Mouse (Mus musculus) mouse embryonic stem cell (cell line): ENCODE results near the gene Fam208b.

Experiments
- in situ Hi-C, 2 experiments: fragments of 300-500 bp; cut with MboI; formaldehyde crosslinking; loops; 1 replicate in 1 of 2; 3 replicates in 1 of 2; pipeline ENCODE4 v1.14.3; 2019 to 2020; ENCODE audit warnings: low sequenced_read_pairs in 2 of 2, low pct_unique_long_range_greater_than_20kb in 1 of 2, mixed read lengths in 1 of 2; ENCODE audit not compliant: unreplicated experiment in 1 of 2

The Fam208b gene

DNA sequence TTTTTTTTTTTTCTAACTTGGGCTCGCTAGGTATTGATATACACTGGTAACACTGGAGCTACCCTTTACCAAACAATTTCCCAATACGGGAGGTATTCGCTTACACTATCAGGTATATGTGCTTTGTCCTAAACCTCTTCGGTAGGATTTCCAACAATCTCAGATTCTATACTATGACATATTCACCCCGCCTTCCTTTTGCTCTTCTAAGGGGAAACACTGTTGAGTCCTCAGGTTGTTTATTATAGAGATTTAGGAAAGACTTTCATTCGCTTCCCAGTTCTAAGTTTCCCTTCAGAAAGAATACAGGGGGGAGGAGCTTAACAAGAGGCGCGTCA is 1.2 kb downstream of the Fam208b start:
- in situ Hi-C loops = no loop called here

DNA sequence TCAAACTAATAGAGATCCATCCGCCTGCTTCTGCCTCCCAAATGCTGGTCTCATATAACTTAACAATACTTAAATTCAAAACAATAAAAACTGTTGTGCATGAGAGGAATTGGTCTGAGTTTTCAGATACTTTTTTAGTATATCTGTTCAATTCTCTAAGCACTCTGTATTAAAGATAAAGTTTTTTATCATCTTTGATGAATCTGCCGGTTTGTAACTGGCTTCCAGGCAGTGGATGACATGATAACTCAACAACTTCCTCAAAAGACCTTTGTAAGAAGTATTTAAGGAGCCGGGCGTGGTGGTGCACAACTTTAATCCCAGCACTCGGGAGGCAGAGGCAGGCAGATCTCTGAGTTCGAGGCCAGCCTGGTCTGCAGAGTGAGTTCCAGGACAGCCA is 14.7 kb downstream of the Fam208b start:
- in situ Hi-C loops = no loop called here

GRCm38 (mm10) chr13:3594311-3594710 is 16.6 kb downstream of the Fam208b start:
- in situ Hi-C loops = no loop called here

DNA sequence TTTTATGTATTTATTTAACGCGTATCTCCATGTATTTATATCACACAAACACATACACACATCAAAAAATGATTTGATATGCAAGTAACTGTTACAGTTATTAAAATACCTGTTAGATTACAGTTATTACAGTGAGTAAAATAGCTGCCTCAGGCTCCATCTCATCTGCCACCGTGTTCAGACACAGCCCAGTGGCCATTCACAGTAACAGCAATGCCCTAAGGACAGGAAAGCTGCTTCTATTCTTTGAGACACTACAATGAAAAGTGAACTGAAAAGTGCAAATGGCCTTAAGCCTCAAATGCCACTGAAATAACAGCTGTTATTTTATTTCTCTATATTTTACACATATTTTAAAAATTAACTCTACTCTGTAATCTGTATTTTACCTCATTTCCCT is 20.1 kb downstream of the Fam208b start:
- in situ Hi-C loops = no loop called here

- in situ Hi-C loops = no loop called here
These were observed 47.0 kb downstream of the Fam208b start for GRCm38 (mm10) chr13:3563953-3564352.

DNA sequence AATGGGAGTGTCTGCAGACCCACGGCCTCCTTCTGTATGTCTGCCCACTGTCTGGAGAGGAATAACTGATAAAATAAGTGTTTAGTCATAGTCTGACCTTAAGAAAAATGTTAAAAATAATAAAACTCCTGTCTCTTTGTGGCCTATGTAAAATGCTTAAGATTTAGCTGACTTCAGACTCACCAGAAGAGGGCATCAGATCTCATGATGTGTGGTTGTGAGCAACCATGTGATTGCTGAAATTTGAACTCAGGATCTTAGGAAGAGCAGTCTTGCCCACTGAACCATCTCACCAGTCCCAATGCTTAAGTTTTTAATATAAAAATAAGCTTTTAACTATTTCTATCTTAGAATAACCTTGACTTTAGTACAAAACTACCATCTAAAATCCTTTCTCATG is 47.8 kb downstream of the Fam208b start:
- in situ Hi-C loops = no loop called here

GRCm38 (mm10) chr13:3547856-3548255 is 63.1 kb downstream of the Fam208b start:
- in situ Hi-C loops = no loop called here

DNA sequence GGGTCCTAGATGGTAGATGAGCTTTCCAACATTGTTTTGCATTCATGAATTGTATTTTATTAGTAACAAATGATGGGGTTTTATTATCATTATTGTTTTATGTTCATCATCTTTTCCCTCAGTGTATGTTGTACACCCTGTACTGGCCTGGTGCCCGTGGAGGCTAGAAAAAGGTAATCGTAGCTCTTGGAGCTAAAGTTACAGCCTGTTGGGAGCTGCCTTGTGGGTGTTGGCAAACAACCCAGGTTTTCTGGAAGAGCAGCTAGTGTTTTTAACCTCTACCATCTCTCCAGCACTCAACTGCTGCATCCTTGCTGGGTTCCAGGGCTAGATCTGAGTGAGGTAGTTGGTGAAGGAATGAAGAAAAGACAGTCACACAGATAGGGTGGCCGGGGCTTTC is 63.5 kb downstream of the Fam208b start:
- in situ Hi-C loops = no loop called here

DNA sequence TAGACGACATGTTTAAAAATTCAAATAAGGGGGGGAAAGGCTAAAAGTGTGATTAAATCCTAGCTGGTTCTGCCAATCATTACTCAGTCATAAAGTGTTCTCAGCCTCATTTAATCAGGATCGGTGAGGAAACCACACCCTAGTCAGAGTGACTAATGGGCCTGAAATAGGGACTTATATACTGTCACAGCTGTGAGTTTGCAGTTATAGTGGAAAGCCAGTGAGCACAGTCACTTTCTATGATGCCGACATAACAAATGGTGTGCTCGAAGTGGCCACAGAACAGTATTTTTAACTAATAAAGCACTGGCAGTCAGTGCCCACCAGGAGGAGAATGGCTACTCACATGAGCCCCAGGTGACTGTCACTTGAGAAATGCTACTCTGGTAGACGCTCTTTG is 66.0 kb downstream of the Fam208b start:
- in situ Hi-C loops = no loop called here

GRCm38 (mm10) chr13:3544077-3544874 is 66.6 kb downstream of the Fam208b start:
- in situ Hi-C loops = no loop called here

DNA sequence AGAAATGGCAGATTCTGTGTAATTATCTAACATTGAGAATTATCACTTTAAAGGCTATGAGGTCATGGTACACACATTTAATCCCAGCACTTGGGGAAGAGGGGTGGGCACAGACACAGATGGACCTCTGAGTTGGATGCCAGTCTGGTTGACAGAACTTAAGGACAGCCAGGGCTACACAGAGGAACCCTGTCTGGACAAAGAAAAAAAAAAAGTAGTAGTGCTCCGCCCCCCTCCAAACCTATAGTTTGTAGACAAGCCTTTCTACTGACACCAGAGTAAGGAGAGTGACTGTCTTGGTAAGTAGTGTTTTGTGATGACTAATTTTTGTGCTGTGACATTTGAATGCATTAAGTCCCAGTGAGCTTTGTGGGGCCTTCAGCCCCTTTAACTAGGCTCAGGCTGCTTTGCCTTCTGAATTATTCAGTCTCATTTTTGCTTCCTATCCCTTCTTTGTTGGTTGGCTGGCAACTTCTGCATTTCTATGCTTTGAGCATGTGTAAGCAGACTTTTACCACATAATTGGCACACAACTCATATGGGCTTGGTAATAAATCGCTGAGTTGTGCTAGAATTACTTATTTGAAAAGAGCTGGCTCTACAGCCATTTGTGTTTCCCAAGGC is 69.6 kb downstream of the Fam208b start:
- in situ Hi-C loops = no loop called here

DNA sequence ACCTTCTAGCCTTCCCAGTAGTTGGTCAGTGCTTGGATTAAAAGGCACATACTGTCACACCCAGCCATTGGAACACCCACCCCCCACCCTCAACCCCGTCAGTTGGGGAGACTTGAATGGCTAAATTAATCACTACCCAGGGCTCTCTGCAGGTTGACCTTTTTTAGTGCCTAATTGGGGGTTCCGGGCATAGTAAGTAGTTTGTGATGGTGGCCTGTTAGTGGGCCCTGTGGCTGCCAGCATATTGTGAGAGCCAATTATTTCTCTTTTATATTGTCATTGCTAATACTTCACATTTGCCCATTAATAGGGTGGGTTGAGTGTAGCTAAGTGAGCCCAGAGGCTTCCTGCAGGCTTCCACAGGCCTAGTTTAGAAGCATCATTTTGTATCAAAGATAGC is 70.7 kb downstream of the Fam208b start:
- in situ Hi-C loops = no loop called here

DNA sequence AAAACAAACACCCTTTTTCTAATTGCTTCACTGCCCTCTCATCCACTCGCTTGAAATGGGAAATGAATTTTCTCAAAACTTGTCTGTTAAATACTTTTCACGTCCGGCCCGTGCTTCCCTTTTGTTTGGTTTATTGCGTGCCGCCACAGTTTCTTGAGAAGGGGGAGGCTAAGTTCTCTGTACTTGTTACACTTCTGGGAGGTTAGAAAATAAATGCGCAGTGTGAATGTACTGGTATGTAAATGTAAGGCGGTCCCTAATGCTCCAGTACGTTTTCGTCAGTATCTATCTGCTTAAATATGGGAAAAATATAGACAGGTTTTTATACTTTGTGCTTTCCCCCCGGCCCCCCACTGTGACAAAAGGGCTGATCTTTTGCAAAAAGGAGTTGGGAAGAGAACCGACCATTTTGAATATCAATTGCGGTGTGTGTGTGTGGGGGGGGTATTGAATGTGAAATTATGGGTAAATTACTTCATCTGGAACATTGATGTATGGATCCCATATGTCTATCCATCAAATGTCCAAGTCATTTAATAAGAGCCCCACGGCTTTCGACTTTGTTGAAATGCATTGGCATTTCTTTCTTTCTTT is 71.8 kb downstream of the Fam208b start:
- in situ Hi-C loops = no loop called here

DNA sequence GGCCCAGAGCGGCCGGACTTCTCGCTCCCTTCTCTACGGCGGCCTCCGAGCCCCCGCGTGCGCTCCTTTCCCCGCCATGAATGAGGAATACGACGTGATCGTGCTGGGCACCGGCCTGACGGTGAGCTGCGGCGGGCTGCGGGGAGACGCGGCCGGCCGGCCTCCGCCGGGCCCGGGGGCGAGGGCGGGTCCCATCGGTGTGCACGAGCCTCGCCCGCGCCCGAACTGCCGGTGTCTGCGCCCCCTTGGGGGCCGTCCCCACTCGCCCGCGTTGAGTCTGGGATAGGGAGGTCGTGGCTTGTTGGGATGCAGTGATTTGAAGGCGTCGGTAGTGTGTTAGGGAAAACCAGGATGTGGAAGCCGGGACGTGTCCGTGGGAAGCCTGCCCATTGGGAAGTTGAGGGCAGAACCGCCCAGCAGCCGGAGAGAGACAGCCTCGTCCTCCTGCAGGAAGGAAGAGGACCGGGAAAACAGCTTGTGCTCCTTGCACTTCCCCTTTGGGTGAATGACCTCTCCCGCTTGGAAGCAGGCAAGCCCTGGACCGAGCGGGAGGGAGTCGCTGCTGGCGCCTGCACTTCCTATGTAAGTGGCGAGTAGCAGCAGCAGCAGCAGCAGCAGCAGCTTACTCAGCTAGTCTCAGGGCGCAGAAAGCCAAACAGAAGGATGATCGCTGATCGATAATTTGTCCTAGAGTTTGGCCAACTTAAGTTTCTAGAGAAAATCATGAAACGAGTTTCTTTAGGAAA is 72.5 kb downstream of the Fam208b start:
- in situ Hi-C loops = no loop called here

GRCm38 (mm10) chr13:3537594-3538222 is 73.2 kb downstream of the Fam208b start, which contains the start of gene Gdi2:
Gene Gdi2 (plus strand): TSS chr13:3538063.
- in situ Hi-C loops = no loop called here

GRCm38 (mm10) chr13:3534146-3534545 is 76.8 kb downstream of the Fam208b start:
- in situ Hi-C loops = no loop called here

- in situ Hi-C loops = no loop called here
These were observed 78.5 kb downstream of the Fam208b start for GRCm38 (mm10) chr13:3532451-3532850.

- in situ Hi-C loops = no loop called here
These were observed 79.1 kb downstream of the Fam208b start for GRCm38 (mm10) chr13:3531692-3532320.
